Mouse (Mus musculus) MEL (cell line): ENCODE data around the gene Sema5a.

ENCODE experiments used
- CHD2 ChIP-seq: IDR thresholded peaks from 2 replicates; pipeline ENCODE4 v1.6.1; 2011; ENCODE audit warnings: low read length, improper control_type of control experiment
- CTCF ChIP-seq, 3 experiments: IDR thresholded peaks in 2 of 3; conservative IDR thresholded peaks in 1 of 3; 2 replicates each; pipeline ENCODE4 v1.5.1; 2011 to 2012; ENCODE audit warnings: low read length in 3 of 3, low read depth in 2 of 3, mild to moderate bottlenecking in 2 of 3, improper control_type of control experiment in 1 of 3, inconsistent platforms in 1 of 3, mixed read lengths in 1 of 3, moderate library complexity in 1 of 3; ENCODE audit not compliant: control insufficient read depth in 1 of 3, insufficient read depth in 1 of 3, poor library complexity in 1 of 3, severe bottlenecking in 1 of 3
- E2F4 ChIP-seq: IDR thresholded peaks from 2 replicates; pipeline ENCODE4 v1.6.1; 2011; ENCODE audit warnings: low read depth, low read length, improper control_type of control experiment, borderline replicate concordance
- MYB ChIP-seq: IDR thresholded peaks from 2 replicates; pipeline ENCODE4 v1.6.1; 2011; ENCODE audit warnings: mild to moderate bottlenecking, low read depth, low read length, improper control_type of control experiment
- MYC ChIP-seq: IDR thresholded peaks from 2 replicates; pipeline ENCODE4 v1.6.1; 2011; ENCODE audit warnings: low read depth, mild to moderate bottlenecking, low read length, improper control_type of control experiment, moderate library complexity
- NRF1 ChIP-seq: IDR thresholded peaks from 2 replicates; pipeline ENCODE4 v1.6.1; 2014; ENCODE audit warnings: low read depth, mild to moderate bottlenecking, inconsistent platforms, low read length, improper control_type of control experiment, moderate library complexity; ENCODE audit not compliant: poor library complexity, insufficient read depth, severe bottlenecking
- ZC3H11A ChIP-seq: IDR thresholded peaks from 2 replicates; pipeline ENCODE4 v1.6.1; 2012; ENCODE audit warnings: low read depth, mild to moderate bottlenecking, inconsistent platforms, low read length, improper control_type of control experiment

DNA sequence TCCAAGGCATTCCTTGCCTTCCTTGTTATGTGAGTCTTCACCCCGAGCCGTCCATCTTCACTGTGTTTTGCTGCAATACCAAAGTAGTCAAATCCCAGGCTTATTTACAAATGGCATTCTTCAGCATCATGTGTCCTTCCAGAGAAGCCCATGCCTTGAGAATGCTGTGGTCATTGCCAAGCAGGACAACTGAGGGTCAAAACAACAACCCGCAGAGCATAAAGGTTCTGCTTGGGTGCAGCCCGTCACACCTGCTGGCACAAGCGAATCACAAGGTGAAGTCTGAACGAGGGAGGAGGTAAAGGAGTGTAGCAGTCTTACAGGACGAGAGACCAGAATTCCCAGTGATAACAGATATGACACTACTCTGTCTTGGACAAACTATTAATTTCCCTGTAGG lies 21.6 kb upstream of the Sema5a start:
- TF ChIP-seq MYB: no peak
- no peak for TF ChIP-seq CHD2
- TF ChIP-seq ZC3H11A: no peak
- TF ChIP-seq MYC: no peak
- TF ChIP-seq CTCF (IDR thresholded peaks at IDR 0.05 in 2 of 3, conservative IDR thresholded peaks at IDR 0.05 in 1 of 3; ENCODE audit: control insufficient read depth in 1 of 3, insufficient read depth in 1 of 3, low read depth in 2 of 3, low read length in 3 of 3, poor library complexity in 1 of 3, severe bottlenecking in 1 of 3): no peak
- no peak for TF ChIP-seq NRF1
- TF ChIP-seq E2F4: no peak
